In genomic region chr4:66027866-66028265, GRCm38 (mm10) we compare ENCODE assay signal across 17 mouse cellular contexts.
"Had no signal": no experiment of that assay in that cellular context is flagged by ENCODE, and none has a peak within 500 bp of the region (broad histone marks: within the 10 kb centered on the region; RNA-seq: fewer than 3 reads in every experiment).

No protein-coding gene starts in this region.

- H3K27ac ChIP-seq: neural tube, embryonic 12.5 days; neural tube, embryonic 13.5 days; neural tube, embryonic 15.5 days; stomach, embryonic 15.5 days; stomach, postnatal 0 days had no signal

- H3K4me2 ChIP-seq: neural tube, embryonic 12.5 days; neural tube, embryonic 13.5 days; neural tube, embryonic 15.5 days; stomach, embryonic 15.5 days had no signal

- H3K4me3 ChIP-seq: neural tube, embryonic 12.5 days; neural tube, embryonic 13.5 days; neural tube, embryonic 15.5 days; stomach, embryonic 15.5 days had no signal

- DNase-seq: retina, postnatal 1 day; right cerebral cortex, adult 18-20 months; right cerebral cortex, postnatal 14 days; right cerebral cortex, postnatal 25 days; right cerebral cortex, postnatal 4 days; spleen, adult 18-20 months; thymus, adult 18-20 months; thymus, adult 2 months; thymus, postnatal 14 days; thymus, postnatal 25 days; thymus, postnatal 36 days; thymus, postnatal 4 days had no signal

- H3K9ac ChIP-seq: neural tube, embryonic 12.5 days; neural tube, embryonic 13.5 days; neural tube, embryonic 15.5 days; stomach, embryonic 15.5 days had no signal

- H3K36me3 ChIP-seq: neural tube, embryonic 12.5 days; neural tube, embryonic 13.5 days; neural tube, embryonic 15.5 days; stomach, embryonic 15.5 days had no signal

- H3K4me1 ChIP-seq: stomach, embryonic 15.5 days had no signal

- H3K27me3 ChIP-seq: neural tube, embryonic 12.5 days; neural tube, embryonic 15.5 days; stomach, embryonic 15.5 days had no signal

- H3K9me3 ChIP-seq: neural tube, embryonic 12.5 days; neural tube, embryonic 13.5 days; neural tube, embryonic 15.5 days; stomach, embryonic 15.5 days had no signal
